Mouse (Mus musculus): ENCODE measurements at regions not wholly inside any gene's neighbourhood (a gene's known extent, or its start where the extent isn't known, plus 50 kb on each side); places are given as distances from the start of the nearest gene placed in this dataset.

DNA sequence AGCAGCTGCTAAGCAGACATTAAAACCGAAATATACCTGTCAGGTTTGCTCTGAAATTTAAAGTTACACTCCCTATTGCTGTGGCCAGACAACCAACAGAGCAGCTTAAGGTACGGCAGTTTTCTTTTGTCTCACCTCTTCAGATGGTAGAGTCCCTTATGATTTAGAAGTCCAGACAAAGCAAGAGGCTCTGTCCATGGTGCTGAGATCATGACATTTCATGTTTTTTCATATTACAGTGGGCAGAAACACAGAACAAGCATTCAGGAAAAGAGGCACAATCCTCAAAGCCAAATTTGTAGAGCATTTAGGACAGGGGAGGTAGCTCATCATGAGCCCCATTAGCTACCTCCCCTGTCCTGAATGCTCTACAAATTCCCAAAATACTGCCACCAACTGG lies 620.0 kb downstream of the Dnah5 start:
- TF ChIP-seq CTCF (IDR thresholded peaks at IDR 0.05; ENCODE audit: low read depth), result no peak
- ATAC-seq, result no peak
- H3K27me3 ChIP-seq (ENCODE audit: insufficient read depth, low read length), result no peaks in the 10 kb centered on the region
- H3K4me2 ChIP-seq (ENCODE audit: low read depth), result no peak overlapping the region
- no peak overlapping the region for H3K27ac ChIP-seq (ENCODE audit: low read depth, low read length)
- H3K9ac ChIP-seq, result no peak overlapping the region
- H3K36me3 ChIP-seq (ENCODE audit: insufficient read depth), result no peaks in the 10 kb centered on the region
- DNase-seq, result no peak
- WGBS, result 58% methylated on average over 2 of the region's 2 CpGs
- H3K4me1 ChIP-seq (ENCODE audit: insufficient read depth), result no peaks in the 10 kb centered on the region
- no peaks in the 10 kb centered on the region for H3K9me3 ChIP-seq (ENCODE audit: low read length)
- H3K4me3 ChIP-seq (ENCODE audit: low read depth, low read length), result no peak overlapping the region

DNA sequence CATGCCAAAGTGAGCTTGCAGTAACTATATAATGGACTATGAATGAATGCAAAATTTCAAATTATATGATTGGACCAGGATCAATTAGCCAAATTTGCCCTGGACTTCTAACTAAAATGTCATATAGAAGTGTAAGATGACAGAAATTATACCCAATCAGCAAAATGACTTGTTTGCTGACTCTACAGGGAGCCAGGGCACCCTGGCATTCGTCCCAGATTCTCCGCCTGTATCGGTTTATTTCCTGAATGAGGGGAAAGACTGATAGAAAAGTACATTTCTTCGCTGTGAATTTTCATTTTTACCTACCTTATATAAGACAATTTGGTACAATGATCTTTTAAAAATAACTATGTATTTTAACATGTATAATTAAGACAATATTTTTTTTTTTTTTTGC lies 631.3 kb downstream of the Dnah5 start:
- Histone ChIP-seq H3K4me1 (ENCODE audit: insufficient read depth) (no peaks in the 10 kb centered on the region), H3K9me3 (ENCODE audit: low read length) (no peaks in the 10 kb centered on the region), H3K4me3 (ENCODE audit: low read depth, low read length) (no peak overlapping the region), H3K27ac (ENCODE audit: low read depth, low read length) (no peak overlapping the region), H3K4me2 (ENCODE audit: low read depth) (no peak overlapping the region), H3K27me3 (ENCODE audit: insufficient read depth, low read length) (no peaks in the 10 kb centered on the region), H3K9ac (no peak overlapping the region), H3K36me3 (ENCODE audit: insufficient read depth) (no peaks in the 10 kb centered on the region)
- DNase-seq (peak; percentile 24), ATAC-seq (no peak)
- no peak for TF ChIP-seq CTCF (IDR thresholded peaks at IDR 0.05; ENCODE audit: low read depth)
- WGBS, result 58% methylated on average over 4 of the region's 4 CpGs

DNA sequence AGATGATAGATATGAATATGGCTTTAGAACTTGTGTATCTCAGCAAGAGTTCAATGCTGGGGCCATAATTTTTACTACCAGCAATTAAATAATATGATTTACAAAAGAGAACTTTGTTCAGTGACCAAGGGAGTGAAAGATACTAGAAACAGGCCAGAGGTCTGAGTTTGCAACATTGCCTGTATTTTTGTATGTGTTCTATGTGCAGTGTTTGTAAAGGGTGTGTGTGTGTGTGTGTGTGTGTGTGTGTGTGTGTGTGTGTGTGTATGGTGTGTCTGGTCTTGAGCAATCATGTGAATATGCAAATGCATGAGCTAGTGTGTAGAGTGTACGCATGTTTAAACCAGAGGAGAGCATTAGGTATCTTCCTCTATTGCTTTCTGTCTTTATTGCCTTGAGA lies 636.8 kb downstream of the Dnah5 start:
- WGBS, result 97% methylated on average over 1 of the region's 1 CpGs
- Histone ChIP-seq H3K9ac (no peak overlapping the region), H3K27me3 (ENCODE audit: insufficient read depth, low read length) (no peaks in the 10 kb centered on the region), H3K4me2 (ENCODE audit: low read depth) (no peak overlapping the region), H3K36me3 (ENCODE audit: insufficient read depth) (no peaks in the 10 kb centered on the region), H3K4me3 (ENCODE audit: low read depth, low read length) (no peak overlapping the region), H3K4me1 (ENCODE audit: insufficient read depth) (no peaks in the 10 kb centered on the region), H3K27ac (ENCODE audit: low read depth, low read length) (no peak overlapping the region), H3K9me3 (ENCODE audit: low read length) (no peaks in the 10 kb centered on the region)
- no peak for TF ChIP-seq CTCF (IDR thresholded peaks at IDR 0.05; ENCODE audit: low read depth)
- ATAC-seq (no peak), DNase-seq (no peak)

DNA sequence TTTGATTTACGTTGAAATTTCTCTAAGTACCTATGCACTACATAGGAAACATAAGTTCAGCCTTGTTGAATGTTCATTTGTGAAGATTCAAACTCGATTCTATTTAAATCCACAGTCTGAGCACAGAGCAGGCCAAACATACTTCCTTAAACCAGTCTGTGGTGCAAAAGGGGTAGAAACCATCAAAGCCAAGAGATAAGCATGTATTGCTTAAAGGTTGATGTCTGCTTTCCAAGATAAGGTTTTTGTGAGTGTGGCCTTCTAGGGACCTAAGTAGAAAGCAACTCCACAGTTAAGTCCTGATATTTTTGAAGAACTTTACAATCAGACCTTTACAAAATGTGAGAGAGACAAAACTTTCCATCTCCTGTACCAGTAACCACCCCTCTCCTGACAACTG lies 652.9 kb downstream of the Dnah5 start:
- no peak overlapping the region for H3K4me2 ChIP-seq (ENCODE audit: low read depth)
- DNase-seq (no peak), ATAC-seq (no peak)
- H3K9ac ChIP-seq, result no peak overlapping the region
- H3K27me3 ChIP-seq (ENCODE audit: insufficient read depth, low read length), result no peaks in the 10 kb centered on the region
- H3K4me1 ChIP-seq (ENCODE audit: insufficient read depth), result no peaks in the 10 kb centered on the region
- H3K27ac ChIP-seq (ENCODE audit: low read depth, low read length), result no peak overlapping the region
- WGBS, result 83% methylated on average over 2 of the region's 2 CpGs
- H3K4me3 ChIP-seq (ENCODE audit: low read depth, low read length), result no peak overlapping the region
- no peaks in the 10 kb centered on the region for H3K9me3 ChIP-seq (ENCODE audit: low read length)
- H3K36me3 ChIP-seq (ENCODE audit: insufficient read depth), result no peaks in the 10 kb centered on the region
- no peak for TF ChIP-seq CTCF (IDR thresholded peaks at IDR 0.05; ENCODE audit: low read depth)

DNA sequence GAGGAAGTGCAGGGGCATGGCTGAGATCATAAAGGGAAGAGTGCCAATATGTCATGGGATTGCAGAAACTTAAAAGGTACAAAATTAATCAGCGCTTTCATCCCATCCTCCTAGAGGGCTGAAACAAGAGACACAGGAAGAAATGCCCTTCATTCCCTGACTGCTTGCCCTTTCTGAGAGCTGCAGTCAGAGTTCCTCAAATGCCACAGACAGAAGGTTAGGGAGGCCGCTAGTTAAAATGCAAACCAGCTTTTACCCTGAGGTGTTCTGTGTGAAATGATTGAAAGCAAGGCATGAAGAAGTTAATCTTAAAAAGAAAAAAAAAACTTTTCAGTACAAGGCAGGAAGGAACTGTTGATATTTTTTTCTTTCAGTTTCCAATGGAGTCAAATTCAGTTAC lies 654.6 kb downstream of the Dnah5 start:
- H3K9ac ChIP-seq, result no peak overlapping the region
- no peak overlapping the region for H3K4me3 ChIP-seq (ENCODE audit: low read depth, low read length)
- ATAC-seq (no peak), DNase-seq (no peak)
- no peak for TF ChIP-seq CTCF (IDR thresholded peaks at IDR 0.05; ENCODE audit: low read depth)
- H3K27ac ChIP-seq (ENCODE audit: low read depth, low read length), result no peak overlapping the region
- no peaks in the 10 kb centered on the region for H3K4me1 ChIP-seq (ENCODE audit: insufficient read depth)
- H3K4me2 ChIP-seq (ENCODE audit: low read depth), result no peak overlapping the region
- no peaks in the 10 kb centered on the region for H3K9me3 ChIP-seq (ENCODE audit: low read length)
- WGBS, result 88% methylated on average over 2 of the region's 2 CpGs
- H3K36me3 ChIP-seq (ENCODE audit: insufficient read depth), result no peaks in the 10 kb centered on the region
- no peaks in the 10 kb centered on the region for H3K27me3 ChIP-seq (ENCODE audit: insufficient read depth, low read length)

DNA sequence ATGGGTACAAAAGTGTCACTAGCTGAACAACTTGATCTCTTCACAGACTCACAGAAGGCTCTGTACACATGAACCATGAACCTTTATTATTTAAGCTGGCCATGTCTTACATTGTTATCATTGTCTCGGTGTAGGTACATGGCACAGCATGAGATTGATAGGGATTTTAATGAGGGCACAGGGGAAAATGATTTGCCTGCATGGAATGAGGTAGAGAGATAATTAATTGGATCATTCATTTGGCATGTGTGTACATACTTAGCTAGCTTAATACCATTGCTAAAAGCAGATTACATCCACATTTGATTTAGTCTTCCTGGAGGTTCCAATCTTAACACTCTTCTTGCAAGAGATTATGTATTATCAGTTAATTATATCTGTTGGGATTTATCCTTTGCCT lies 660.5 kb downstream of the Dnah5 start:
- no peak overlapping the region for H3K9ac ChIP-seq
- H3K4me2 ChIP-seq (ENCODE audit: low read depth), result no peak overlapping the region
- ATAC-seq (no peak), DNase-seq (no peak)
- H3K27ac ChIP-seq (ENCODE audit: low read depth, low read length), result no peak overlapping the region
- no peak overlapping the region for H3K4me3 ChIP-seq (ENCODE audit: low read depth, low read length)
- TF ChIP-seq CTCF (IDR thresholded peaks at IDR 0.05; ENCODE audit: low read depth), result no peak
- no peaks in the 10 kb centered on the region for H3K27me3 ChIP-seq (ENCODE audit: insufficient read depth, low read length)
- no peaks in the 10 kb centered on the region for H3K9me3 ChIP-seq (ENCODE audit: low read length)
- no peaks in the 10 kb centered on the region for H3K4me1 ChIP-seq (ENCODE audit: insufficient read depth)
- 20% methylated on average over 1 of the region's 1 CpGs for WGBS
- H3K36me3 ChIP-seq (ENCODE audit: insufficient read depth), result no peaks in the 10 kb centered on the region

DNA sequence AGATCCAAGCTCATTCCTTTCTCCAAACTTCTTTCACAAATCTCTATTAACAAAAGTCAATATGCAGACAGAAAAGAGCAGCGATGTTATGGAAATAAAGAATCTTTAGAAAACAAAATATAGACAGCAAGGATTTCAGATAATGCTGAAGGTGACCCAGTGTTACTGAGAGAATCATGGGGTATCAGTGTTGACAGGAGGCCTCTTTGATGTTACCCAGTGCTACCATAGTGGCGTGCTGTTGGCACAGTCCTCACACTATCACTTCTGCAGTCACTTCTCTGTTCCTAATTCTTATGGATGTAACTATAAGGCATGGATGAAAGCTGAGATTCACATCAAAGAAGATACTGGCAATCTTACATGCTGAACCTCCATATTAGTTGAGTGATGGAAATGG lies 661.4 kb downstream of the Dnah5 start:
- no peaks in the 10 kb centered on the region for H3K27me3 ChIP-seq (ENCODE audit: insufficient read depth, low read length)
- WGBS, result 81% methylated on average over 2 of the region's 2 CpGs
- H3K4me3 ChIP-seq (ENCODE audit: low read depth, low read length), result no peak overlapping the region
- TF ChIP-seq CTCF (IDR thresholded peaks at IDR 0.05; ENCODE audit: low read depth), result no peak
- H3K27ac ChIP-seq (ENCODE audit: low read depth, low read length), result no peak overlapping the region
- no peaks in the 10 kb centered on the region for H3K4me1 ChIP-seq (ENCODE audit: insufficient read depth)
- ATAC-seq (no peak), DNase-seq (no peak)
- H3K9me3 ChIP-seq (ENCODE audit: low read length), result no peaks in the 10 kb centered on the region
- H3K9ac ChIP-seq, result no peak overlapping the region
- H3K4me2 ChIP-seq (ENCODE audit: low read depth), result no peak overlapping the region
- H3K36me3 ChIP-seq (ENCODE audit: insufficient read depth), result no peaks in the 10 kb centered on the region

DNA sequence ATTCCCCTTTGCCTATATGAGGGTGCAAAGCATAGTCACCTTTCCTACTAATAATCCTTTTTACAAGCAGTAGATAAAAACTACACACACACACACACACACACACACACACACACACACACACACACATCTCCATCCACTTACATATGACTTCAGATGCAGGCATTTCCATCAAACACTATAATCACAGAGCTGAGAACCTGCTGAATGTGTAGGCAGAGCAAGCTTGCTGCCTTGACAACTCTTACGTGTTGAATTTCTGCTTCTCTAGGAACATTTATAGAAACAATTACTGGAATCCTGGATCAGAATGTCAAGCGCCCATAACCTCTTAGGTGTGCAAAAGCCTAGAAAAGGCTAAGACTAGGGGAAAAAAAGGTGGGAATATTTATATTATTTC lies 669.4 kb downstream of the Dnah5 start:
- H3K27ac ChIP-seq (ENCODE audit: low read depth, low read length), result no peak overlapping the region
- TF ChIP-seq CTCF (IDR thresholded peaks at IDR 0.05; ENCODE audit: low read depth), result no peak
- no peaks in the 10 kb centered on the region for H3K4me1 ChIP-seq (ENCODE audit: insufficient read depth)
- no peaks in the 10 kb centered on the region for H3K36me3 ChIP-seq (ENCODE audit: insufficient read depth)
- DNase-seq, result no peak
- H3K9ac ChIP-seq, result no peak overlapping the region
- no peaks in the 10 kb centered on the region for H3K27me3 ChIP-seq (ENCODE audit: insufficient read depth, low read length)
- WGBS, result 77% methylated on average over 2 of the region's 2 CpGs
- no peaks in the 10 kb centered on the region for H3K9me3 ChIP-seq (ENCODE audit: low read length)
- no peak overlapping the region for H3K4me2 ChIP-seq (ENCODE audit: low read depth)
- no peak overlapping the region for H3K4me3 ChIP-seq (ENCODE audit: low read depth, low read length)
- ATAC-seq, result no peak

All from forebrain, postnatal 0 days (tissue).